Mouse (Mus musculus) lung, postnatal 25 days (tissue): ENCODE data around the gene Sh2d1b1.
"Not testable (repeated sequence)": the region's sequence is repeated elsewhere in the genome, so short reads cannot be mapped to it uniquely, and the experiment has no call there.

Experiments
- DNase-seq: peaks from one replicate; pipeline ENCODE4 v3.0.0; 2022; ENCODE audit warnings: low spot score

Gene Sh2d1b1

DNA sequence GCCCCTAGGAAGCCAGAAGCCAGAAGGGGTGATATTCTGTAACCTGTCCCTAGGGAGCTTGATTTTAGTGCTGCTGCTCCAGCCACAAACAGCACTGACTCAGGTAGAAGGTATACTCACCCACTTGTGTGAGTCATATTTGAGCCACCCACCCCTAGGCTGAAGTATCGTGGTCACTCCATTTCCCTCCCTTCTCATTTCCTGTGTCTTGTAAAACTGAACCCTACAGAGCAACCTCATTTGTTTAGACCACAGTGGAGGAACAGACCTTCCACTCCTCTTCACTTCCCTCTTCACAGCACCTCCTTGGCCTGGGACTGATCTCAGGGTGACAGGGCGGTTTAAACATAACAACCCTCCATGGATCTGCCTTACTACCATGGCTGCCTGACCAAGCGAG is at the start of gene Sh2d1b1:
Gene Sh2d1b1, plus strand, starts transcription at position 305 of the 400 bp plus-strand sequence.
- no peak for DNase-seq

DNA sequence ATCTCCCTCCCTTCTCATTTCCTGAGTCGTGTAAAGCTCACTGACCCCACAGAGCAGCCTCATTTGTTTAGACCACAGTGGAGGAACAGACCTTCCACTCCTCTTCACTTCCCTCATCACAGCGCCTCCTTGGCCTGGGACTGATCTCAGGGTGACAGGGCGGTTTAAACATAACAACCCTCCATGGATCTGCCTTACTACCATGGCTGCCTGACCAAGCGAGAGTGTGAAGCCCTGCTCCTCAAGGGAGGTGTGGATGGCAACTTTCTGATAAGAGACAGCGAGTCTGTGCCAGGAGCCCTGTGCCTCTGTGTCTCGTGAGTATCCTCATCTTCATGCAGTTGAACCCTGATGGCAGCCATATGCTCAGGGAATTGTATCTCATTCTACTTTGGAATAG is 44.4 kb upstream of the Sh2d1b1 start, which contains the start of gene Sh2d1b2:
Gene Sh2d1b2, plus strand, starts transcription at position 62 of the 400 bp plus-strand sequence.
- not testable (repeated sequence) for DNase-seq

DNA sequence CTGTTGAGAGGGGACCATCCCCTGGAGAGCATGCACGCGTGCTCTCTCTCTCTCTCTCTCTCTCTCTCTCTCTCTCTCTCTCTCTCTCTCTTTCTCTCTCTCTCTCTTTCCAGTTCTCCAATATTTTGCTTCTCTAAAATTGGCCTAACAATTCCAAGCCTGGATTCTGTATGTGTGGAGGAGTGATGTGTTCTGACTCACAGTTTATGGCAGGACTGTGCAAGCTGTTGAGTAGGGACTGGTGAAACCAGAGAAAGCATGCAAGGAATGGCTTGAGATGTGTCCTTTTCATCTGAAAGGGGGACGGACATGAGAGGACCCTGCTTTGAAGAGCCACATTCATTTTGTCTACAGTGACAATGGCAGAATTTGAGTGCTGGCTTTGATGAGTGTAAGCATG is 32.1 kb upstream of the Sh2d1b1 start:
- no peak for DNase-seq

DNA sequence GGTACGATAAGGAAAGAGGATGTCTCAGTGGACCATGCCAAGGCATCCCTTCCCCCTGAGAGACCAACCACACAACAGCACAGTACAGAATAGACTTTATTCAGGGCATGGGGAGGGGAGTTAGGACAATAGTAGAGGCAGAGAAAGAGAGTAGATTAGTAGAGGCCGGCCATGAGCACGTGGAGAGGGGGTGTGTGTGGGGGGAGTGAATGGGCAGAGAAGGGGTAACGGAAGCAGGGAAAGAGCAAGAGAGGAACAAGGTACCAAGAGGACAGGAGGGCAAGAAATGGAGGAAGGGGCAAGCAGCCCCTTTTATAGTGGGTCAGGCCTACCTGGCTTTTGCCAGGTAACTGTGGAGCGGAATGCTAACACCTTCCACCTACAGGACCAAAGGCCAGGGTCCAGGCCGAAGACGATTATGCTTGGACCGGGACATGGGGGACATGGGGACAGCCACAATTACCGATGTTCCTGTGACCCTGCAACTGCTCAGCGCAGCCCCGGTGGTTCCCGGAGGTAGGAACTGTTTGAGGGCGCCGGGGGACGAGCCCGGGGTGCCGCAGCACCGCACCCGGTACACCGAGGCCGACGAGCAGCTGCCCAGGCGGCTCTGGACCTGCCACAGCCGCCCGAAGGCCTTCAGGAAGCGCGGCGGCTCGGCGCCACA is 22.1 kb upstream of the Sh2d1b1 start:
- DNase-seq, result no peak

DNA sequence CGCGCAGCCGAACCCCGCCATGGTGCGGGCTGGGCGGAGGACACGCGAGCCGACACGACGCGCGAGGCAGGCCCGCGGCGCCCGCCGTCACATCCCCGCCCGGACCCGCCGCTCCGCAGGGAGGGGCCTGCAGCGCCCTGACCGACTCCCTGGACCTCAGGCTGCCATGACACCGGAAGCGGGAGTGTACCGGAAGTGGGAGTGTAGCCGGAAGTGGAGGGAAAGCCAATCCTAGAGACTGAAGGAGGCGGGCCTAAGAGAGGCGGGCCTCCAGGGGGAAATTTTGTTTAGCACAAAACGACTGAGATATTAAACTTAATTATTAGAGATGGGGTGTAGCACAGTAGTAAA is 21.6 kb upstream of the Sh2d1b1 start:
- peak; percentile 89 for DNase-seq

DNA sequence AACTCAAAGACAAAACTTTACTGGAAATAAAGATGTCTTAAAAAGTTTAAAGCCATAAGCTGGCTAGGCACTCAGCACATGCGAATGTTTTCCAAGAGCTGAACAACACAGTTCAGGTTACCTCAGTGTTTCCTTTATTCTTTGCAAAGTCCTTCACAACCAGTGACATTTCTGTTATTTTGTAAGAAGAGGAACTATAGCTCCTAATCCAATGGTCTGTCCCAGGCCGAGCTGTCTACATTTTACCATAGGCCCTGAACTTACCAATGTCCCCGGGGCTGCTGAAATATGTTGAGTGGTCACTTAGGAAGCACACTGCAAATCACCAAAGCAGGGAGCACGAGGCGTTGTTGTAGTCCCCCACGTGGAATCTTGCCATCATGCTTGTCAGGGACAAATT is 6.8 kb upstream of the Sh2d1b1 start:
- no peak for DNase-seq

DNA sequence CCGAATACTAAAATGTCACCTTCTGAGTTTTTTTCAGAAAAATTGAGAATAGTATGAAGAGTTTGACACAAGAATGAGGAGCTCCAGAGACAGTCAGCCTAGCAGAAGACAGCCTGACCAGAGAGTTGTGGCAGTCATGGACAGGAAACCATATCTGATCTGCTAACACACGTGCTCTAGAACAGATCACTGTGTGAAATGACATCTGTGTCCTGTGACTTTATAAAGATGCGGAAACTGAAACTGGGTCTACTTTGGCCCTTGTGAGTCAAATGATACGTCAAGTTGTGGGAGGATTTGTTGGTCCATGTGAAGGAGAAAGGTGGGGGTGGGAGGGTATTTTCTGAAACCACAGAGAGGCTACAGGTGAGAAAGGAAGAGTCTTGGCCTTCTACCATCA is 6.4 kb upstream of the Sh2d1b1 start:
- no peak for DNase-seq

DNA sequence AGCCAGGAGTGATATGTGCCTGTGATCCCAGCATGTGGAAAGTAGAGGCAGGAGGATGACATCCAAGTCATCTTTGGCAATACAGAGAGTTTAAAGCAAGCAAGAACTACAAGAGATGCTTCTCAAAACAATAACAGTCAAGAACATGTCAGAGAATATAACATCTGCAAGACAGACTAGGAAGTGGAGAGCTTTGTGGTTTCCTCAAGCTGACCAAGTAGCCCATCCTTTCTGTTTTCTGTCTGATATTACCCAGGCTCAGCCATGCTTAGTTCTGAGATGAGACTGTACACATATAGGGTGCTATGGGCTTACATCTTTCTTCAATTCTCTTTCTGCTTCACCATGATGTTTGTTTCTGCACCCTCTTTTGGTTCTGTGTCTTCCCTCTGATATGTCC is 3.9 kb upstream of the Sh2d1b1 start:
- no peak for DNase-seq

DNA sequence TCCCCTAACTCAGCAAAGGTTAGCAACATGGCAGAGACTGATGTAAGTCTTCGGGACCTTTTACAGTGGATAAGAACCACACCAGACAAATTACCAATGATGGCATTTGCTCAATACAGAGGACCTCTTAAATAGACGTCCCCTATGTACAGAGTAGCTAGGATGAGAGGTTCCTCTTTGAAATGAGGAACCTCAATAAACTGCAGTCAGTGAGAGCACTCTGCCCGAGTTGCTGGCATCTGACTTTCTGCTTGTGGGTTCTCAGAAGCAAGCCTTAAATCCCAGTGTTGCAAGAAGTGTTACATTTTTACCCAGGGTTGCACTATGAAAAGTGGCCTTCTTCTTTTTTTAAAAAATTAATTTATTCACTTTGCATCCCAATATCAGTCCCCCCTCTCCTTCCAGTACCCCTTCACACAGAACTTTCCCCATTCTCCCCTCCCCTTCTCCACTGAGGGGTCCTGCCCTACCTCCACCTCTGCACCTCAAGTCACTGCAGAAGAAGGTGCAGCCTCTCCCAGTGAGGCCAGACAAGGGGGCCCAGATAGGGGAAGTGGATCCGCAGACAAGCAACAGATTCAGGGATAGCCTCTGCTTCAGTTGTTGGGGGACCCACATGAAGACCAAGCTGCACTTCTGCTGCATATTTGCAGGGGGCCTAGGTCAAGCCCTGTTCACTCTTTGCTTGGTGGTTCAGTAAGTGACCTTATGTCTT is 5.5 kb downstream of the Sh2d1b1 start:
- DNase-seq, result peak; percentile 35

DNA sequence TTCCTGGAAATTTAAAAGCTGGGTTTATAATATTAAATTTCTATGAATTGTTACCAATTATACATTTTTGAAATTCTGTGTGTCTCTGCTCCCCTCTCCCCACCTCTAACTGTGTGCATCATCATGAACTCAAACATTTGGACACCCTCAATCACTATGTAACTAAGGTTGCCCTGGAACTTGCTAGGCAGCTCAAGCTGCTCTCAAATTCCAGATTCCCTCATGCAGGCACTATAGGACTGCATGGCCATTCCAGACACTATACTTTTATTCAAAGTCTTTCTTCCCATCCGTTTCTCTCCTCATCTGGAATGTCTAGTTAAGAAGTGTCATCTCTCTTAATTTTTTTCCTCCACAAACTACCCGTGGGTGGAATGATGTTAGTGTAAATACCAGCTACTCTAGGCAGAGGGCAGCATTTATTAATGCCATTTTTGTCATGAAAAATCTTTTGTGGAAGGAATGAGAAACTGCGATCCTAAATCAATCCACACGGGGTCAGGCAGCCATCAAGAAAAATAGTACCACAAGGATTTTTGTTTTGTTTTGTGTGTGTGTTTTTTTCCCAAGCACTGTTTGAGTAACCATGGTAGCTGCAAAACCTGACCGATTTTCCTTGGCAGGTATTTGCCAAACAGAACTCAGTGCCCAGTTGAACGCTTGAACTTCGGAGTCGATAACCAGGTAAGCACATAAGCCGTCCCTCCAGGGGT is 15.3 kb downstream of the Sh2d1b1 start:
- peak; percentile 67 for DNase-seq

DNA sequence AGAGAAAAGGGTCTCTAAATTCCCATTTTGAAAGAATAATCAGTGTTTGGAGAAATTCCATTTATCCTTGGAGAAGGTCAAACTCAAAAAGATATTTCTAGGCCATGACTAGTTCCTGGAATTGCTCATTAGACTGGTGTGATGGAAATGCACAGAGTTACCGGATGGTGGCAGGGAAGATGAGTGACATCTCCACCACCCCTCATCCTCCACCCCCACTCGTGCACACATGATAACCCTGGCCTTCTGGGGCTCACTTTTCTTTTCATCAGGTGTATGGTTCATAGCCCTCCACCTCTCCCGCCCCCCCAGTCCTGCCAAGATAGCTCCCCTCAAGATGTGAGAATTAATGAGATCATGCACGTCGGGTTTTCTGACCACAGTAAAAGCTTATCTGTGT is 16.1 kb downstream of the Sh2d1b1 start:
- no peak for DNase-seq

DNA sequence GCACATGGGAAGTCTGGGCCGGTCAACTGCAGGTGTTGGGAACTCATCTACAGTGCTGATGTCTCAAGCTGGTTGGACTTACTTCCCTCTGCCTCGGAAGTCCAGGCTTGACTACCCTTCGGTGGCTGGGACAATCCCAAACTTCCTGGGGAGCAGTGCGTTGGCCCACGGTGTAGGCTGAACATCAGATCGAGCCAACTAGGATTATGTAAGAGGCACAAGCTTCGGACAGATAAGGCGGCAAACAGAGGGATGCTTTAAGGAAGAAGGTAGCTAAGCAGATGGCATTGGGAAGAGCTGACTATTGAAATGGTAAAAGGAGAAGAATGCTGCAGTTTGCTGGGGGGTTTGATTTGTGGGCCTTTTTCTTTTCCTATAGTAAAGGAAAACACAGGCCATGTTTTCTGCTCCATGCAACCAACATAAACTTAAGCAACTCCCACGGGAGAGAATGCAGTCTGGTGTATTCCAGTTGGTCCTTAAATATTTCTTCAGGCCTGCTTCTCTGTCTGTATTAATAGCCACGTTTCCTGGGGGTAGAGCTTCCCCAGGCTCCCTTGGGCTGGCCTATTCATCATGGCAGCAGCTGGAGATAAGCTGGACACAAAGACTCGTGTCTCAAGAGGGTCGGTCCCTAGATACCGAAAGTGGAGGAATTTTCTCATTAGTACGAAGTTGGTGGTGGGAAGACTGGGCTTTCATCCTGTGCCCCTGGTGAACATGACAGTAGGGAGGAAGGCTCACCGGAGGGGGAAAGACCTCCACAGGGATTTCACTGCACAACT is 17.9 kb downstream of the Sh2d1b1 start:
- DNase-seq, result no peak

DNA sequence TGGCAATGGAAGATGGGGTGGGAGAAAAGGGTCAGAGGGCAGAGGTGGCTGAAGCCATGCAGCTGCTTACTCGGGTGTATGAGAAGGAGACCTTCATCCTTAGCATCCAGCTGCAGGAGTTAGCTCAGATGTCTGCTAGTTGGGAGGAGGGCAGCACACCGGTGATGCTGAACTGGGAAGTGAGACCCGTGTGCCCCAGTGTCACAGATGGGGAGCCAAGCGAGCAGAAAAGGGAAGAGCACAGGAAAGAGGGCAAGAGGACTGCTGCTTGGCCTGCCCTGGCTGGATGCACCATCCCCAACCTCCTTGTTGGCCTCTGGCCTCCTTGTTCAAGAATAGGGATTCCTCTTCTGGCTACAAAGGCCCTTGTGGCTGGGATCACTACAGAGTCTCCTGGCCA is 22.4 kb downstream of the Sh2d1b1 start:
- DNase-seq, result no peak

DNA sequence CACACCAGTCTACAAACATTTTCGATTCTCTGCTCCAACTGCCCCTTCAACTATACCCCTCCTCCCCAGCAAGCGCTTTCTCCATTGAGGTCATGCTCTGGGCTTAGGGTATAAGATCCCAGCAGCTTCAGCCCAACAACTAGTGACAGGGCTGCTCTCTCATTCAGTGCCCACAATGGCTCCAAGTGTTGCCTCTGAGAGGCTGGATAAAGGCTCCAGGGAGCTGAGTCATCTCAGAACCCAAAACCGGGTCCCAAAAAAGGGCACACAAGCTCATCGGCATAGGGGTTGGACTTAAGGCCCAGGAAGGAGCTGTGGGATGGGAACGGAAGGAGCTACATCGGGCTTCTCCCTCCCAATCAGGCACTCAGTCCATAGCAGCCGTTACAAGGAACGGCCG is 24.6 kb downstream of the Sh2d1b1 start:
- DNase-seq, result no peak

DNA sequence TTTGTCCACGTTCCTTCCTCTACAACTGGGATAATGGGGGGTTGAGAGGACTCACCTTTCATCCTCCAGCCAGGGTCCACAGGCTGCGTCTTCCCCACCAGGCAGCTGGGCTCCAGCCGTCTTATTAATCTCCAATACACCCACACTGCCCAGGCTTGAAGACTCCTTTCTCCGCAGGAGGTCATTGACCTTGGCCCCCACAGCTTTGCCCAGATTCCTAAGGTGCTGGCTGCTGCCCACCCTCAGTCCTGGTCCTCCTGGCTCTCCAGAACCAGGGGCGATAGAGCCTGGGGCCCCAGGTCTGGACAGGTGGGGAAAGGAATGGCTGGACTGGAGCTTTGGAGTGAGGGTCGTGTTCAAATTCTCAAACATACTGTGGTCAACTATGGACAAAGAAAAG is 25.3 kb downstream of the Sh2d1b1 start:
- DNase-seq, result no peak

DNA sequence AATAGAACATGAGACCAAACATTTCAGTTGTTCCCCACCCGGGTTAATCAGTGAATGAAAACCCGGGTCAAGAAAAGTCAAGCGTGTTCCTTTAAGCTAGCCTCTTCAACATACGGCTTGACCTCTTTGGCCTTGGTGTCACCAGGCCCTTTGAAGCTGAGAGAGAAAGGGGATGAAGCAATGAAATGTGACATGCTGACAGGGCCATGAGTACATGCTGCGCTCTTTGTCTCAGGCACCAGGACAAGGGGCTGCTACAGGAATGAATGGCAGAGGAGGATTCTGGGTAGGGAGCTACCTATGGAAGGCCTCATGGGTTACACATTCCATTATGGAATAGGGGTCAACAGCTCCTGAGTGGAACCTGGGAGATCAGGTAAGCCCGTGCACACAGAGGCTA is 26.0 kb downstream of the Sh2d1b1 start:
- DNase-seq, result no peak

DNA sequence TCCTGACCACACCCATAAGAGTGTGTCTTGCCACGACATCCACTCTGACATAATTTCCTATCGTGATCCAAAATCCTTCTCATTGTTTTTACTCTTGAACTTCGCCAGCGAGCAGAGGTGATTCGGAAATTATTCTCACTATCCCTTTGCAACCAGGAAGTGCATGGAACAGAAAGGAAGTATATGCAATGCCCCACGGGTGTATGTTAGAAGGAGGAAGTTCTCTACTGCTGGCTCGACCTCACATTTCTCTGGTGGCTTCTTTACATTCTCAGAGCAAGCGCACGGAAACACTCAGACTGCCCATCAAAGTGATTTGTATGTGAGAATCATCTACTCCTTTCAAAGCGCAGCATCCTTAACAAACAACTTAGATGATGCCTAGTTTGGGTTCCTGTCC is 27.9 kb downstream of the Sh2d1b1 start:
- DNase-seq, result no peak

DNA sequence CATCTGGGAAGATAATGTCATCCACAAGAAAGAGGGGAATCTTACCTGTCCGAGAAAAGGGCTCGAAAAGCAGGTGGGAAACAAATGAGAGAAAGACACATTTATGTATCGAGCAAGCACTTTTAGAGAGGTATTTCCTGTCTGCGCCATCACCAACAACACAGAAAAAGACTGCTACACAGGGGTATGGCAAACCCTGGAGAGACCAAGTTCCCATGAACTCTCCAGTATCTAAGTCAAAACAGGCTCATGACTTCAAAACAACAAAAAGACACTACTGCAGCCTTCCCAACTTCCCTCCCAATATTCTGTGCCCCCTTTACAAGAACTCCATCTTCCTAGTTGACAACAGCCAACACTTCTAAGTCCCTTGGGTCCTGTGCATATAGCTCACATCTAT is 29.1 kb downstream of the Sh2d1b1 start, which contains the start of gene Gm7694:
Gene Gm7694, minus strand, starts transcription at position 101 of the 400 bp plus-strand sequence.
- DNase-seq, result no peak

DNA sequence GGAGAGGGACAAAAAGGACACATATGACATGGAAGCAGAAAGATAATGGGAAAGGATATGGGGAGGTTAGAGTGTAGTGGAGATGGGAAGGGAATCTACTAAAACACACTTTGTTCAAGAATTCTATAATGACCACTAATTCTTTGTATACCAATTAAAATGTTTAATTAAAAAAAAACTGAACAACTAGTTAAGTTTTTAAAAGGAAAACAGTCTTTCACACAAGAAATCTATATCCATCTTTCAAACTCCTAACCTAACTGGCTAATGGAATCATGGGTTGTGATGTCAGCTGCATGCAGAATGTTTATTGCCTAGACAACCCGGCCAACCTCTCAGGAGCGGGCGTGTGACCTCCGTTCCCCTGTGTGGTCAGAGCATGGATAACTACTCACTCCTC is 31.4 kb downstream of the Sh2d1b1 start, which contains the start of gene Spata46:
Gene Spata46, plus strand, starts transcription at position 301 of the 400 bp plus-strand sequence.
- DNase-seq, result no peak

DNA sequence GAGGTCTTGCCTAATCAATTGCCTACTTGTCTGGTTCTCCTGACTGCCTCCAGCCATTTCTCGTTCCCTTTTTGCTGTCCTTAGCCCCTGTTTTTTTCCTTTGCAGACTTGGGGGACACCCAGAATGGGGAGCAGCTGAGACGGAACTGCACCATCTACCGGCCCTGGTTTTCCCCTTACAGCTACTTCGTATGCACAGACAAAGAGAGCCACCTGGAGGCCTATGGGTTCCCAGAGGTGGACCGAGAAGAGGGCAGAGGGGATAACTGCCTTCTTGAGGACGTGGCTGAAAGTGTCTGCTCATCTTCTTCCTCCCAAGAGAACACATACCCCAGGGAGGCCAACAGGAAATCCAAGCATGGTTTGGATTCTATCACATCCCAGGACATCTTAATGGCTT is 34.3 kb downstream of the Sh2d1b1 start:
- no peak for DNase-seq

DNA sequence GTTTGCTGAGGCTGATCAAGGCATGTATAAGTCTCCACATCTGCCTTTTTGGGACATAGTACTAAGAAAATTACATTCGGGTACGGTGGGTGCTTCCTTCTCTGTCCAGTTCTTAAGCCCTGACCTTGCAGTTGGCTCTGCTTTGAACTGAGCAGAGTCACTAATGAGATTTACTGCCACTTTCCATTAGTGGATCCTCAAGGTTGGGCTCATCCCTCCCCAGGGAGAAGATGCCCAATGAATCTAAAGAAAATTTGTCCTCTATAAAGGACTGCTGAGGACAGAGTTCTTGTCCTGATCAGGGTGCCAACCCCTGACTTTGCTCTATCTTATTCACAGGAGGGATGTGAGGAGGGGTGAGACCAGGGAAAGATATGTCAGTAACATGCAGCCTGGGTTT is 44.9 kb downstream of the Sh2d1b1 start:
- no peak for DNase-seq

DNA sequence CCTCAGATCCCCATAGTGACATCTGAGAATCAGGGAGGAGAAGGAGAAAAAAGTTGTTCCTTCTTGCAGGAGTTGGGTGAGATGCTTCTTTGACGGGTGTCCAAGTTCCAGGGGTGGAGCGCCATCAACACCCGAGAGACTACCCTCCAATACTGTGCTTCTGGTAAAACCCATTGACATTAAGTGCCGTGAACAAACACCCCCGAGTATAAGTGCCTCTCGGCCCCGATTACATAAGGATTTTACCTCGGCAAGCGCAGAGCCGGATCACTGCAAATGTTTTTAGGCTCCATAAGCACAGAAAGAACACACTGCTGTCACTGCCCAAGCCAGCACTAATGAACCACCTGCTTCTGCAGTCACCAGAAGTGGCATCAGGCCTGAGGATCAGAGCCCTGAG is 45.9 kb downstream of the Sh2d1b1 start:
- peak; percentile 75 for DNase-seq
